Mouse (Mus musculus) limb, embryonic 14.5 days (tissue): ENCODE data around the gene Wdr25. TPM values are rescaled to one million over a fixed set of nuclear protein-coding genes. Genes with fewer than 3 reads are reported as not detected.

Source experiments
- ATAC-seq: fragments of 200-750 bp; cut with Nextera tagmentation; 2 replicates; pipeline ENCODE4 v1.8.0; 2017; ENCODE audit warnings: low read depth, moderate number of reproducible peaks, moderate TSS enrichment; ENCODE audit not compliant: low FRiP score
- DNase-seq: peaks from one replicate; pipeline ENCODE4 v3.0.0-alpha.2; 2015; ENCODE audit warnings: low spot score
- H3K27ac ChIP-seq: fragments of 300-500 bp; sonication (generic); replicated peaks from 2 replicates; pipeline ENCODE4 v1.5.1; 2014; ENCODE audit warnings: low read depth, mild to moderate bottlenecking, low read length, moderate library complexity, mixed read lengths
- H3K27me3 ChIP-seq: fragments of 300-500 bp; sonication (generic); 2 replicates; pipeline ENCODE4 v1.6.1; 2014; ENCODE audit warnings: low read length, mixed read lengths; ENCODE audit not compliant: control insufficient read depth, insufficient read depth
- H3K36me3 ChIP-seq: fragments of 300-500 bp; sonication (generic); 2 replicates; pipeline ENCODE4 v1.6.1; 2014; ENCODE audit warnings: mild to moderate bottlenecking, low read length, moderate library complexity, mixed read lengths; ENCODE audit not compliant: control insufficient read depth, insufficient read depth
- H3K4me1 ChIP-seq: fragments of 300-500 bp; sonication (generic); 2 replicates; pipeline ENCODE4 v1.6.1; 2014; ENCODE audit warnings: antibody characterized with exemption, low read length, mixed read lengths; ENCODE audit not compliant: control insufficient read depth, insufficient read depth
- H3K4me2 ChIP-seq: fragments of 300-500 bp; sonication (generic); replicated peaks from 2 replicates; pipeline ENCODE4 v1.6.1; 2014; ENCODE audit warnings: low read depth, mild to moderate bottlenecking, low read length, moderate library complexity; ENCODE audit not compliant: severe bottlenecking
- H3K4me3 ChIP-seq: fragments of 300-500 bp; sonication (generic); replicated peaks from 2 replicates; pipeline ENCODE4 v1.5.1; 2014; ENCODE audit warnings: low read length
- H3K9ac ChIP-seq: fragments of 300-500 bp; sonication (generic); 2 replicates; pipeline ENCODE4 v1.6.1; 2014; ENCODE audit warnings: mild to moderate bottlenecking, low read depth, low read length, moderate library complexity; ENCODE audit not compliant: severe bottlenecking
- H3K9me3 ChIP-seq: fragments of 300-500 bp; sonication (generic); 2 replicates; pipeline ENCODE4 v1.6.1; 2016; ENCODE audit warnings: low read length; ENCODE audit not compliant: control insufficient read depth
- POLR2A ChIP-seq: fragments of 200-500 bp; IDR thresholded peaks from 2 replicates; pipeline ENCODE4 v1.8.0; 2012; ENCODE audit warnings: inconsistent platforms, mild to moderate bottlenecking, moderate library complexity, borderline replicate concordance; ENCODE audit not compliant: insufficient read depth, insufficient read length; ENCODE audit errors: extremely low read depth
- WGBS: fragments of 180-500 bp; shearing (Covaris S2); extraction: QIAGEN DNeasy Blood & Tissue Kit; methylation state at CpG from one replicate; pipeline ENCODE4 v1.1.7; 2014; 5-methylcytosine and 5-hydroxymethylcytosine counted together
- polyA plus RNA-seq, 2 experiments: library from polyadenylated mRNA; depleted of rRNA in 1 of 2; stranded (reverse) in 1 of 2; unstranded in 1 of 2; fragments of >200 nt; fragmentation: Nextera tagmentation in 1 of 2; extraction: Ambion mirVana in 1 of 2; gene quantifications; 2 replicates each; pipeline versions ENCODE4 v1.2.1 to v1.2.3; 2012 to 2014

The Wdr25 gene
- polyA plus RNA-seq, 2 experiments = 4.6 to 12.7 TPM

GRCm38 (mm10) chr12:108958483-108958882 lies 65.1 kb downstream of the Wdr25 start:
- H3K4me3 ChIP-seq = no peak overlapping the region
- TF ChIP-seq POLR2A = no peak
- H3K27ac ChIP-seq = no peak overlapping the region
- no peak overlapping the region for H3K4me2 ChIP-seq
- H3K9me3 ChIP-seq = no peaks in the 10 kb centered on the region
- H3K4me1 ChIP-seq = peaks cover 38% of the 10 kb centered on the region
- WGBS = 70% methylated on average over 7 of the region's 7 CpGs
- H3K27me3 ChIP-seq = no peaks in the 10 kb centered on the region; the same call in 1 of the 2 replicates
- H3K9ac ChIP-seq = no peak overlapping the region
- no peak for DNase-seq
- H3K36me3 ChIP-seq = no peaks in the 10 kb centered on the region
- no peak for ATAC-seq

- H3K36me3 ChIP-seq = no peaks in the 10 kb centered on the region
- DNase-seq (peak; percentile 38), ATAC-seq (peak; percentile 32; the same call in 1 of the 2 replicates)
- H3K27me3 ChIP-seq = no peaks in the 10 kb centered on the region; the same call in 1 of the 2 replicates
- peak overlapping the region; percentile 36 for H3K9ac ChIP-seq
- peak overlapping the region; percentile 57 for H3K4me2 ChIP-seq
- peaks cover 31% of the 10 kb centered on the region for H3K4me1 ChIP-seq
- 2% methylated on average over 23 of the region's 23 CpGs for WGBS
- TF ChIP-seq POLR2A = no peak
- no peaks in the 10 kb centered on the region for H3K9me3 ChIP-seq
- no peak overlapping the region for H3K27ac ChIP-seq
- peak overlapping the region; percentile 31 for H3K4me3 ChIP-seq
Observed at GRCm38 (mm10) chr12:108958991-108959638, 65.7 kb downstream of the Wdr25 start.

GRCm38 (mm10) chr12:108959639-108960219 lies 66.3 kb downstream of the Wdr25 start:
- no peak overlapping the region for H3K27ac ChIP-seq
- TF ChIP-seq POLR2A = no peak

GRCm38 (mm10) chr12:108960225-108960624 lies 66.8 kb downstream of the Wdr25 start:
- Histone ChIP-seq H3K36me3 (no peaks in the 10 kb centered on the region), H3K27ac (no peak overlapping the region), H3K4me2 (peak overlapping the region; percentile 57; the same call in 1 of the 2 replicates), H3K9ac (no peak overlapping the region), H3K4me3 (no peak overlapping the region), H3K27me3 (no peaks in the 10 kb centered on the region; the same call in 1 of the 2 replicates), H3K4me1 (peaks cover 29% of the 10 kb centered on the region), H3K9me3 (no peaks in the 10 kb centered on the region)
- 50% methylated on average over 10 of the region's 10 CpGs for WGBS
- TF ChIP-seq POLR2A = no peak
- peak; percentile 11 for DNase-seq
- 0 out of 2 replicates have a peak, but pooled peaks have one; percentile 25 for ATAC-seq

More at GRCm38 (mm10) chr12:108959639-108960219, 66.3 kb downstream of the Wdr25 start:
- peaks cover 29% of the 10 kb centered on the region for H3K4me1 ChIP-seq
- H3K4me3 ChIP-seq = peak overlapping the region; percentile 31
- DNase-seq = no peak
- no peaks in the 10 kb centered on the region for H3K36me3 ChIP-seq
- no peak for ATAC-seq
- peak overlapping the region; percentile 57 for H3K4me2 ChIP-seq
- H3K9me3 ChIP-seq = no peaks in the 10 kb centered on the region
- peak overlapping the region; percentile 36 for H3K9ac ChIP-seq
- no peaks in the 10 kb centered on the region; the same call in 1 of the 2 replicates for H3K27me3 ChIP-seq
- 27% methylated on average over 12 of the region's 12 CpGs for WGBS

GRCm38 (mm10) chr12:108967631-108968030 lies 74.2 kb downstream of the Wdr25 start:
- no peak overlapping the region for H3K27ac ChIP-seq
- WGBS = 75% methylated on average over 4 of the region's 4 CpGs
- no peaks in the 10 kb centered on the region for H3K27me3 ChIP-seq
- H3K4me2 ChIP-seq = no peak overlapping the region
- H3K9ac ChIP-seq = no peak overlapping the region
- H3K4me3 ChIP-seq = no peak overlapping the region
- peaks cover 5% of the 10 kb centered on the region for H3K4me1 ChIP-seq
- ATAC-seq (no peak), DNase-seq (no peak)
- H3K36me3 ChIP-seq = no peaks in the 10 kb centered on the region
- no peaks in the 10 kb centered on the region for H3K9me3 ChIP-seq
- TF ChIP-seq POLR2A = no peak
